Mouse (Mus musculus) heart, adult 2 months (tissue): Measurements from ENCODE around the gene Pnn. TPM values are rescaled to one million over a fixed set of nuclear protein-coding genes. Genes with fewer than 3 reads are reported as not detected.

ENCODE experiments used
- DNase-seq, 2 experiments: peaks; one replicate each; pipeline ENCODE4 v3.0.0; 2021
- H3K27ac ChIP-seq: fragments of 200-600 bp; 2 replicates; pipeline ENCODE4 v1.8.1; 2022
- H3K27me3 ChIP-seq: fragments of 200-500 bp; 2 replicates; pipeline ENCODE4 v1.6.1; 2012; ENCODE audit warnings: mild to moderate bottlenecking, low read length, inconsistent platforms, mixed read lengths; ENCODE audit not compliant: control insufficient read depth, insufficient read depth
- H3K36me3 ChIP-seq: fragments of 200-500 bp; 2 replicates; pipeline ENCODE4 v1.6.1; 2012; ENCODE audit warnings: low read length, inconsistent platforms; ENCODE audit not compliant: control insufficient read depth, insufficient read depth
- H3K4me1 ChIP-seq: fragments of 200-500 bp; 2 replicates; pipeline ENCODE4 v1.6.1; 2011; ENCODE audit warnings: low read length; ENCODE audit not compliant: control insufficient read depth, insufficient read depth
- H3K4me3 ChIP-seq: fragments of 200-600 bp; 2 replicates; pipeline ENCODE4 v1.8.1; 2022
- H3K79me2 ChIP-seq: fragments of 200-500 bp; replicated peaks from 2 replicates; pipeline ENCODE4 v1.6.1; 2012; ENCODE audit warnings: mild to moderate bottlenecking, inconsistent platforms, low read length, moderate library complexity, mixed read lengths; ENCODE audit not compliant: control insufficient read depth, insufficient read depth
- H3K9ac ChIP-seq: fragments of 200-500 bp; 2 replicates; pipeline ENCODE4 v1.6.1; 2012; ENCODE audit warnings: low read depth, mild to moderate bottlenecking, control low read depth, inconsistent platforms, low read length, mixed read lengths
- CTCF ChIP-seq: fragments of 200-600 bp; IDR thresholded peaks from 2 replicates; pipeline ENCODE4 v1.8.1; 2022; ENCODE audit warnings: antibody characterized with exemption, mild to moderate bottlenecking, moderate library complexity
- EP300 ChIP-seq: fragments of 200-500 bp; IDR thresholded peaks from 2 replicates; pipeline ENCODE4 v1.6.1; 2011; ENCODE audit warnings: low read depth, low read length, control low read depth; ENCODE audit not compliant: insufficient read depth
- POLR2A ChIP-seq: fragments of 200-500 bp; IDR thresholded peaks from 2 replicates; pipeline ENCODE4 v1.6.1; 2011; ENCODE audit warnings: mild to moderate bottlenecking, low read depth, low read length, control low read depth; ENCODE audit not compliant: insufficient read depth
- WGBS: fragments of 180-500 bp; shearing (Covaris S2); methylation state at CpG from one replicate; pipeline ENCODE4 v1.1.7; 2018; 5-methylcytosine and 5-hydroxymethylcytosine counted together
- intact Hi-C: fragments of 180-260 bp; cut with DNase I; formaldehyde crosslinking; loops from one replicate; pipeline ENCODE4 v1.15.1; 2025
- polyA plus RNA-seq: library from polyadenylated mRNA; depleted of rRNA; stranded (reverse); fragments of >200 nt; gene quantifications from 2 replicates; pipeline ENCODE4 v1.2.3, GENCODE M21; 2012
- total RNA-seq, 2 experiments: library from RNA; stranded (reverse); gene quantifications; 2 replicates each; pipeline ENCODE4 v1.2.3; 2021

Gene Pnn
- total and polyA plus RNA-seq, 3 experiments, result 7.6 to 27.0 (median 22.5) TPM

- TF ChIP-seq EP300, result no peak
- no peak for TF ChIP-seq CTCF
- no peak for TF ChIP-seq POLR2A
Measured at GRCm38 (mm10) chr12:59077883-59078282, 11.2 kb downstream of the Pnn start.

GRCm38 (mm10) chr12:59080461-59080860, 13.8 kb downstream of the Pnn start:
- no peak overlapping the region for H3K27ac ChIP-seq
- H3K4me3 ChIP-seq, result no peak overlapping the region
- no peaks in the 10 kb centered on the region for H3K27me3 ChIP-seq
- no peaks in the 10 kb centered on the region for H3K4me1 ChIP-seq
- H3K79me2 ChIP-seq, result no peaks in the 10 kb centered on the region
- H3K36me3 ChIP-seq, result no peaks in the 10 kb centered on the region
- intact Hi-C loops, result no loop called here
- no peak for TF ChIP-seq POLR2A
- no peak for TF ChIP-seq CTCF
- no peak for TF ChIP-seq EP300
- H3K9ac ChIP-seq, result no peak overlapping the region
- WGBS, result 87% methylated on average over 4 of the region's 4 CpGs
- no peak for DNase-seq

More at GRCm38 (mm10) chr12:59077883-59078282, 11.2 kb downstream of the Pnn start:
- H3K36me3 ChIP-seq, result peaks cover 2% of the 10 kb centered on the region
- no peak for DNase-seq
- no peaks in the 10 kb centered on the region for H3K27me3 ChIP-seq
- no peak overlapping the region for H3K4me3 ChIP-seq
- WGBS, result 84% methylated on average over 3 of the region's 3 CpGs
- no peaks in the 10 kb centered on the region for H3K4me1 ChIP-seq
- no peak overlapping the region for H3K27ac ChIP-seq
- intact Hi-C loops, result no loop called here
- no peaks in the 10 kb centered on the region for H3K79me2 ChIP-seq
- no peak overlapping the region for H3K9ac ChIP-seq

GRCm38 (mm10) chr12:59084446-59084845, 17.8 kb downstream of the Pnn start:
- Histone ChIP-seq H3K36me3 (no peaks in the 10 kb centered on the region), H3K27ac (no peak overlapping the region), H3K4me1 (no peaks in the 10 kb centered on the region), H3K9ac (no peak overlapping the region), H3K79me2 (no peaks in the 10 kb centered on the region), H3K4me3 (no peak overlapping the region), H3K27me3 (no peaks in the 10 kb centered on the region)
- TF ChIP-seq POLR2A (no peak), CTCF (no peak), EP300 (no peak)
- no peak for DNase-seq
- 47% methylated on average over 5 of the region's 5 CpGs for WGBS
- intact Hi-C loops, result no loop called here

GRCm38 (mm10) chr12:59086171-59086570, 19.5 kb downstream of the Pnn start:
- DNase-seq, result no peak
- intact Hi-C loops, result no loop called here
- WGBS, result 72% methylated on average over 5 of the region's 5 CpGs
- Histone ChIP-seq H3K4me1 (no peaks in the 10 kb centered on the region), H3K9ac (no peak overlapping the region), H3K36me3 (no peaks in the 10 kb centered on the region), H3K79me2 (no peaks in the 10 kb centered on the region), H3K27ac (no peak overlapping the region), H3K4me3 (no peak overlapping the region), H3K27me3 (no peaks in the 10 kb centered on the region)
- no peak for TF ChIP-seq CTCF
- TF ChIP-seq EP300, result no peak
- no peak for TF ChIP-seq POLR2A

- intact Hi-C loops, result no loop called here
- no peak overlapping the region for H3K4me3 ChIP-seq
- H3K79me2 ChIP-seq, result no peaks in the 10 kb centered on the region
- DNase-seq, result no peak
- no peaks in the 10 kb centered on the region for H3K36me3 ChIP-seq
- H3K4me1 ChIP-seq, result no peaks in the 10 kb centered on the region
- 21% methylated on average over 2 of the region's 2 CpGs for WGBS
- no peaks in the 10 kb centered on the region for H3K27me3 ChIP-seq
- H3K9ac ChIP-seq, result no peak overlapping the region
- TF ChIP-seq CTCF, result no peak
- no peak for TF ChIP-seq EP300
- H3K27ac ChIP-seq, result no peak overlapping the region
Measured at GRCm38 (mm10) chr12:59093543-59093942, 26.9 kb downstream of the Pnn start.

GRCm38 (mm10) chr12:59095104-59096025, 28.7 kb downstream of the Pnn start, which contains the start of gene Mia2:
Mia2 (plus strand) TSS chr12:59095799.
- no peaks in the 10 kb centered on the region for H3K4me1 ChIP-seq
- no peaks in the 10 kb centered on the region for H3K27me3 ChIP-seq
- DNase-seq, result no peak
- WGBS, result 81% methylated on average over 19 of the region's 19 CpGs
- H3K27ac ChIP-seq, result no peak within 1 kb of the TSS
- TF ChIP-seq CTCF (no peak), POLR2A (no peak)
- no peaks in the 10 kb centered on the region for H3K36me3 ChIP-seq
- intact Hi-C loops, result no loop called here
- no peaks in the 10 kb centered on the region for H3K79me2 ChIP-seq
- no peak within 1 kb of the TSS for H3K9ac ChIP-seq
- no peak within 1 kb of the TSS for H3K4me3 ChIP-seq
